Mouse (Mus musculus): ENCODE results near the gene Klhl25.
"Not testable (repeated sequence)": the region's sequence is repeated elsewhere in the genome, so short reads cannot be mapped to it uniquely, and the experiment has no call there.

Gene Klhl25

GRCm38 (mm10) chr7:75848115-75848775, at the start of gene Klhl25:
TSS of gene Klhl25 (plus strand) at chr7:75848310.
- peak; percentile 97 for DNase-seq

- DNase-seq, result no peak
Measured at GRCm38 (mm10) chr7:75800530-75800929, 47.6 kb upstream of the Klhl25 start.

GRCm38 (mm10) chr7:75801022-75801421, 47.1 kb upstream of the Klhl25 start:
- DNase-seq, result no peak

GRCm38 (mm10) chr7:75801621-75802358, 46.3 kb upstream of the Klhl25 start:
- no peak for DNase-seq

GRCm38 (mm10) chr7:75802887-75803286, 45.2 kb upstream of the Klhl25 start:
- no peak for DNase-seq

GRCm38 (mm10) chr7:75806161-75806560, 41.9 kb upstream of the Klhl25 start:
- no peak for DNase-seq

- no peak for DNase-seq
Measured at GRCm38 (mm10) chr7:75806711-75807110, 41.4 kb upstream of the Klhl25 start.

- no peak for DNase-seq
Measured at GRCm38 (mm10) chr7:75807460-75808304, 40.4 kb upstream of the Klhl25 start.

- DNase-seq, result no peak
Measured at GRCm38 (mm10) chr7:75820687-75821086, 27.4 kb upstream of the Klhl25 start.

GRCm38 (mm10) chr7:75822087-75822668, 25.9 kb upstream of the Klhl25 start:
- DNase-seq, result no peak

GRCm38 (mm10) chr7:75823071-75823470, 25.0 kb upstream of the Klhl25 start:
- no peak for DNase-seq

GRCm38 (mm10) chr7:75826360-75827103, 21.6 kb upstream of the Klhl25 start:
- DNase-seq, result no peak

GRCm38 (mm10) chr7:75827357-75827756, 20.8 kb upstream of the Klhl25 start:
- DNase-seq, result no peak

GRCm38 (mm10) chr7:75827850-75828249, 20.3 kb upstream of the Klhl25 start:
- peak; percentile 63 for DNase-seq

GRCm38 (mm10) chr7:75828536-75828935, 19.6 kb upstream of the Klhl25 start:
- DNase-seq, result no peak

- no peak for DNase-seq
Measured at GRCm38 (mm10) chr7:75830251-75831060, 17.7 kb upstream of the Klhl25 start.

- DNase-seq, result not testable (repeated sequence)
Measured at GRCm38 (mm10) chr7:75833960-75834359, 14.2 kb upstream of the Klhl25 start.

- not testable (repeated sequence) for DNase-seq
Measured at GRCm38 (mm10) chr7:75834932-75835631, 13.0 kb upstream of the Klhl25 start.

- DNase-seq, result no peak
Measured at GRCm38 (mm10) chr7:75840071-75840470, 8.0 kb upstream of the Klhl25 start.

- no peak for DNase-seq
Measured at GRCm38 (mm10) chr7:75842306-75842705, 5.8 kb upstream of the Klhl25 start.

- DNase-seq, result no peak
Measured at GRCm38 (mm10) chr7:75845936-75846335, 2.2 kb upstream of the Klhl25 start.

All from cerebellum, adult 8-10 months (tissue).